Mouse (Mus musculus): ENCODE results near the gene Rab11fip4.

- TF ChIP-seq EP300 (IDR thresholded peaks at IDR 0.05; ENCODE audit: low read depth) (no peak), CTCF (IDR thresholded peaks at IDR 0.05; ENCODE audit: low read depth) (no peak)
Observed at GRCm38 (mm10) chr11:79575383-79576073, 15.5 kb upstream of the Rab11fip4 start.
